Mouse (Mus musculus) heart, postnatal 0 days (tissue): Measurements from ENCODE around the gene Pdzk1ip1. TPM values are rescaled to one million over a fixed set of nuclear protein-coding genes. Genes with fewer than 3 reads are reported as not detected.
A peak's percentile ranks its signal among the peaks of the same experiment; 100 is the strongest.

ENCODE experiments used
- ATAC-seq: fragments of 200-750 bp; cut with Nextera tagmentation; 2 replicates; pipeline ENCODE4 v1.8.0; 2017; ENCODE audit warnings: low read depth, moderate number of reproducible peaks, moderate library complexity; ENCODE audit not compliant: insufficient read depth
- DNase-seq: peaks from one replicate; pipeline ENCODE4 v3.0.0-alpha.2; 2016; ENCODE audit warnings: low spot score
- H3K27ac ChIP-seq: fragments of 300-500 bp; sonication (generic); 2 replicates; pipeline ENCODE4 v1.5.1; 2014; ENCODE audit warnings: low read depth, mild to moderate bottlenecking
- H3K27me3 ChIP-seq: fragments of 300-500 bp; sonication (generic); 2 replicates; pipeline ENCODE4 v1.6.1; 2014; ENCODE audit warnings: low read length, mixed read lengths; ENCODE audit not compliant: control insufficient read depth, insufficient read depth
- H3K36me3 ChIP-seq: fragments of 300-500 bp; sonication (generic); replicated peaks from 2 replicates; pipeline ENCODE4 v1.6.1; 2014; ENCODE audit warnings: low read length, mixed read lengths; ENCODE audit not compliant: control insufficient read depth, insufficient read depth
- H3K4me1 ChIP-seq: fragments of 300-500 bp; sonication (generic); 2 replicates; pipeline ENCODE4 v1.6.1; 2014; ENCODE audit warnings: antibody characterized with exemption; ENCODE audit not compliant: control insufficient read depth, insufficient read depth
- H3K4me2 ChIP-seq: fragments of 300-500 bp; sonication (generic); 2 replicates; pipeline ENCODE4 v1.6.1; 2014; ENCODE audit warnings: low read depth, mild to moderate bottlenecking, low read length, moderate library complexity
- H3K4me3 ChIP-seq: fragments of 300-500 bp; sonication (generic); 2 replicates; pipeline ENCODE4 v1.5.1; 2014; ENCODE audit warnings: low read depth, low read length
- H3K9ac ChIP-seq: fragments of 300-500 bp; sonication (generic); replicated peaks from 2 replicates; pipeline ENCODE4 v1.6.1; 2014; ENCODE audit warnings: low read depth, low read length, mixed read lengths
- H3K9me3 ChIP-seq: fragments of 300-500 bp; sonication (generic); replicated peaks from 2 replicates; pipeline ENCODE4 v1.6.1; 2016; ENCODE audit warnings: low read length; ENCODE audit not compliant: control insufficient read depth
- CTCF ChIP-seq: IDR thresholded peaks from 2 replicates; pipeline ENCODE4 v1.5.1; 2016; ENCODE audit warnings: antibody characterized with exemption, control low read depth, low read depth
- EP300 ChIP-seq: IDR thresholded peaks from 2 replicates; pipeline ENCODE4 v1.6.1; 2016; ENCODE audit warnings: antibody characterized with exemption, low read depth
- WGBS: fragments of 180-500 bp; shearing (Covaris S2); extraction: QIAGEN DNeasy Blood & Tissue Kit; methylation state at CpG from one replicate; pipeline ENCODE4 v1.1.7; 2014; 5-methylcytosine and 5-hydroxymethylcytosine counted together
- polyA plus RNA-seq: library from polyadenylated mRNA; unstranded; fragments of >200 nt; fragmentation: Nextera tagmentation; extraction: Ambion mirVana; gene quantifications from 2 replicates; pipeline ENCODE4 v1.2.1, GENCODE M21; 2015
- total RNA-seq: library from RNA; depleted of rRNA; stranded (reverse); fragments of >200 nt; gene quantifications from 2 replicates; pipeline ENCODE4 v1.2.3, GENCODE M21; 2014; ENCODE audit warnings: low replicate concordance

Pdzk1ip1 gene
- total and polyA plus RNA-seq, 2 experiments from 2014 or later = 0.90 to 4.2 TPM

- Histone ChIP-seq H3K9me3 (no peaks in the 10 kb centered on the region), H3K27me3 (peaks cover 65% of the 10 kb centered on the region)
- WGBS = 2% methylated on average over 36 of the region's 36 CpGs
These were observed 36.0 kb upstream of the Pdzk1ip1 start for GRCm38 (mm10) chr4:115052343-115053005.

GRCm38 (mm10) chr4:115055044-115055443 is 33.5 kb upstream of the Pdzk1ip1 start:
- Histone ChIP-seq H3K4me1 (no peaks in the 10 kb centered on the region), H3K27ac (no peak overlapping the region), H3K27me3 (peaks cover 81% of the 10 kb centered on the region), H3K9ac (no peak overlapping the region), H3K36me3 (no peaks in the 10 kb centered on the region), H3K9me3 (no peaks in the 10 kb centered on the region), H3K4me3 (no peak overlapping the region), H3K4me2 (no peak overlapping the region)
- ATAC-seq (no peak), DNase-seq (no peak)
- WGBS = 24% methylated on average over 2 of the region's 2 CpGs
- TF ChIP-seq EP300 (no peak), CTCF (no peak)

More at GRCm38 (mm10) chr4:115052343-115053005, 36.0 kb upstream of the Pdzk1ip1 start:
- Histone ChIP-seq H3K4me3 (peak overlapping the region; percentile 41), H3K4me1 (no peaks in the 10 kb centered on the region), H3K27ac (peak overlapping the region; percentile 64), H3K4me2 (peak overlapping the region; percentile 66), H3K9ac (0 out of 2 replicates have a peak overlapping the region, but pooled peaks have one; percentile 13), H3K36me3 (no peaks in the 10 kb centered on the region)
- DNase-seq (peak; percentile 75), ATAC-seq (peak; percentile 78)
- TF ChIP-seq EP300 = peak; percentile 82; the same call in 1 of the 2 replicates
- no peak for TF ChIP-seq CTCF

GRCm38 (mm10) chr4:115055691-115056090 is 32.8 kb upstream of the Pdzk1ip1 start:
- ATAC-seq (no peak), DNase-seq (no peak)
- Histone ChIP-seq H3K27ac (peak overlapping the region; percentile 87), H3K9ac (no peak overlapping the region), H3K9me3 (no peaks in the 10 kb centered on the region), H3K36me3 (no peaks in the 10 kb centered on the region), H3K27me3 (peaks cover 87% of the 10 kb centered on the region), H3K4me3 (peak overlapping the region; percentile 56; the same call in 1 of the 2 replicates), H3K4me1 (no peaks in the 10 kb centered on the region), H3K4me2 (peak overlapping the region; percentile 52)
- TF ChIP-seq EP300 (no peak), CTCF (no peak)
- 37% methylated on average over 3 of the region's 3 CpGs for WGBS

GRCm38 (mm10) chr4:115056371-115056920 is 32.1 kb upstream of the Pdzk1ip1 start, which contains the start of gene Tal1:
TSS of gene Tal1 (plus strand) at chr4:115056426.
- Histone ChIP-seq H3K4me2 (peak within 1 kb of the TSS; percentile 52), H3K4me1 (no peaks in the 10 kb centered on the region), H3K27ac (peak within 1 kb of the TSS; percentile 87), H3K9ac (peak within 1 kb of the TSS; percentile 37), H3K27me3 (peaks cover 89% of the 10 kb centered on the region), H3K9me3 (no peaks in the 10 kb centered on the region), H3K4me3 (peak within 1 kb of the TSS; percentile 56), H3K36me3 (no peaks in the 10 kb centered on the region)
- TF ChIP-seq CTCF (no peak), EP300 (no peak)
- ATAC-seq = peak; percentile 43
- WGBS = 2% methylated on average over 46 of the region's 60 CpGs
- no peak for DNase-seq

- Histone ChIP-seq H3K9ac (peak overlapping the region; percentile 37), H3K4me2 (peak overlapping the region; percentile 52), H3K36me3 (no peaks in the 10 kb centered on the region), H3K9me3 (no peaks in the 10 kb centered on the region), H3K27ac (peak overlapping the region; percentile 87), H3K4me1 (no peaks in the 10 kb centered on the region), H3K27me3 (peaks cover 89% of the 10 kb centered on the region), H3K4me3 (peak overlapping the region; percentile 56)
- TF ChIP-seq CTCF (no peak), EP300 (no peak)
- ATAC-seq (peak; percentile 31), DNase-seq (peak; percentile 40)
- 1% methylated on average over 48 of the region's 48 CpGs for WGBS
These were observed 31.4 kb upstream of the Pdzk1ip1 start for GRCm38 (mm10) chr4:115056921-115057673.
